Mouse (Mus musculus): ENCODE measurements at regions not wholly inside any gene's neighbourhood (a gene's known extent, or its start where the extent isn't known, plus 50 kb on each side); places are given as distances from the start of the nearest gene placed in this dataset.

DNA sequence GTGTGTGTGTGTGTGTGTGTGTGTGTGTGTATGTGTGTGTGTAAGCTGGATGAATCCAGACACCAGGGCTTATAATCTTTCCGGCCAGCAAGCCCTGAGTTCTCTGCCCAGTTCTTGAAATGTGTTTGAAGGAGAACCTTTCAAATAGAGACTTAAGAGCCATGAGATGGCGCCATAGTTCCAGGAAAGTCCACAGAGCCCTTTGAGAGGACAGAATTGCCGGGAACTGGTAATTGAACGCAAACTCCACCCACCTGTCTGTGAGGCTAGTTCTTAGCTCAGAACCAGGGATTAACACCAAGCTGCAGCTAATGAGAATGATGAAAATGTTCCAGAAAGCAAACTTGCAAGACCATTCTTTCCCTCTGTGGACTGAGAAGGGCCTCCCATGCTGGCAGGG, 72.2 kb downstream of the Trim42 start:
- DNase-seq = no peak

DNA sequence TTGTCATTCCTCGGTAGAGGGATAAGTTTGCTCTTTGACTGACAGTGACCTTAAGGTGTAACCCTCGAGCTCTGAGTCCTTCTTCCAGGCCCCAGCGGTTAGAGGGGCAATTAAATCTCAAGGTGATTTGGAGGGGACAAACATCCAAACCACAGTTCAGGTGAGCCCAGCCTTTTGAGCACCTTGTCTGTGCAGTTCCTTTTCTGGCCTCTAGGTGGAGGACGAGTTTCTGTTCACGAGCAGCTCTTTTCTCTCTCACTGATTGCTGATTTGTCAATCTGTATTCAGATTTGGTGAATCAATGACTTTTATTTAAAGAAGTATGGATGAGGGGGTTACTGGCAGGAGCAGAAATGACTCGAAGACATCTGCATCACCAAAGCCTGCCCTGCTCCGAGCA, 74.0 kb downstream of the Trim42 start:
- DNase-seq = no peak

GRCm38 (mm10) chr9:97291870-97292269, 77.9 kb downstream of the Trim42 start:
- DNase-seq = no peak

GRCm38 (mm10) chr9:97284282-97284802, 85.4 kb downstream of the Trim42 start:
- no peak for DNase-seq

GRCm38 (mm10) chr9:97282090-97282489, 87.7 kb downstream of the Trim42 start:
- no peak for DNase-seq

- peak; percentile 18 for DNase-seq
These were observed 94.3 kb downstream of the Trim42 start for GRCm38 (mm10) chr9:97275449-97275848.

DNA sequence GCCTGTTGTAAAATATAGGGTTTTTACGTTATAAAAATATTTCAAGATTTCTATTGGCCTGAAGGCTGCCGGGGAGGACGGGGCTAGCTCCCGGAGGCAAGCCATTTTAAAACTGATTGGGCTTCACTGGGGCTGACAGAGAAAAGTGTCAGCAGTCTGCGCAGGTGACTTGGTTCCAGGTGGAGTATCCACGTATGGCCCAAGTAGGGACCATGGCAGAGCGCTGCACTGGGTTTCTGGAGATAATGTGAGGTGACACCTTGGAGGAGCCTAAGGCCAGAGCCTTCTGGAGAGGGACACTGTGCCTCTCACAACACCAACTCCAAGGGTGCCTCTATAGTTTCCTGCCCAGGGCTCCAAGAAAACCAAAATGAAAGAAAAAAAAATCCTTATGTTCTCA, 95.9 kb downstream of the Trim42 start:
- DNase-seq = no peak

DNA sequence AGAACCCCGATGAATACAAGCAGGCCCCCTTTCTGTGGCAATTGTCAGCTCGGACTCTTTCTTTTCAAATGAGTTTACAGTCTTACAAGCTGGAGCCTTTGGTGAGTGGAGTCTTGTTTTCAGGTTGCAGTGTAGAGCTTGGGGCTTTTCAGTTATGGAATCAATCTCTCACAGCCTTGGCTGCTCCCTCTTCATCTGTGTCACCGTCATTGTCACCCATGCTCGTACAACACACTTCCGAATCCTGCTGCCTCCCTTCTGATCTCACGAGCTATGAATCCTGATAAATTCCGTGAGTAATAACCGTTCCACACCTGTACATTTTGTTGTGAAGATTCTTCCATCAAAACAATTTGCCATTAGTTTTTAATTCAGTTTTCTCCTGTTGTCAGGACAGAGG, 97.7 kb downstream of the Trim42 start:
- DNase-seq = no peak

DNA sequence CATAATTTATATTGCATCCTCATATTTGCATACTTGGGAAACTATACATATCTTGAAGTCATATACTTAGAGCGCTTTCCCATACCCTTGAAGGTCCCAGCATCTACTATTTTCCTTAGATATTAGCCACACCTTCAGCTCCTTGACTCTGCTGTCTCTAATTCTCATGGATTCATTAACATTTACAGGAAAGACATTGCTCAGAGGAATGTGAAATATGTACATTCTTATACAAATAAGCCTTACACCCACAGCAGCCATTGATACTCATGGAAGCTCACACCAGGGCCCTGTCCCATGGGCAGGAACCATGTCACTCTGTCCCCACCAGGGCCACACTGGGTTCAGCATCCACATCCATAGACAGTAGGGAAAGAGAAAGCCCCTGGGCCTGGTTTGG, 122.1 kb downstream of the Trim42 start:
- DNase-seq = no peak

DNA sequence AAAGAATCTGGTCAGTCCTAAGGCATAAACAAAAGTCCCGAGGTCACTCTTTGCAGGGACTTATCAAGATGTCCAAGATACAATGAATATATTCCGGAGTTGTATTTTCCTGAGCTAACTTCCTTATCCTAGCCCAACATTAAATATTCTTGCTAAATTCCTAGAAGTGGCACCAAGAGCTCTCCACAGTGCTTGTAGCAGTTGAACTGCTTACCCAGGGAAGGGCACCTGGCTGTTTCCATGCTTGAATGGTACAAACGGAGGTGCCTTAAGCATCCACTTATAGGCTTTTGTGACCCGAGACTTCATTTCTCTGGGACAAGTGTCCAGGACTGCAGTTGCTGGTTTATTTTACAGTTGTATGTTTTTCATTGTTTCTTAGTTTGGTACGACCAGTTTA, 115.1 kb upstream of the Slc25a36 start:
- no peak for DNase-seq

- DNase-seq = no peak
These were observed 113.6 kb upstream of the Slc25a36 start for GRCm38 (mm10) chr9:97224549-97224948.

- DNase-seq = no peak
These were observed 103.8 kb upstream of the Slc25a36 start for GRCm38 (mm10) chr9:97214806-97215205.

- no peak for DNase-seq
These were observed 79.4 kb upstream of the Slc25a36 start for GRCm38 (mm10) chr9:97190321-97190860.

DNA sequence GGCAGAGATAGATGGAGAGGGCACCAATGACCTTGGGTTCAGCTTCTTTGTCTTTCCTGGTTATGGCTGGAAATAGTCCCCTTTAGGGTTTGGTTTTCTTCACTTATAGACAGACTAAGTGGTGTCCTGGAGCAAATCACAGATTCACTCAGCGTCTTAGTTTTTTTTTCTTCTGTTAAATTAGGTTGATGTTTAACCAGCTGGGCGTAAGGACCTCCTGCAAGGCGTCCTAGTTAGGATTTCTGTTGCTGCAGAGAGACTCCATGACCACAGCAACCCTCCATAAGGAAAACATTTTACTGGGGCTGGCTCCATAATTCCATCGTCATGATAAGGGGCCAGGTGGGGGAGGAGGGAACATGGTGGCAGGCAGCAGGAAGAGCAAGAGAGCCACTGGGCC, 78.7 kb upstream of the Slc25a36 start:
- no peak for DNase-seq

GRCm38 (mm10) chr9:97188616-97189330, 77.8 kb upstream of the Slc25a36 start:
- no peak for DNase-seq

DNA sequence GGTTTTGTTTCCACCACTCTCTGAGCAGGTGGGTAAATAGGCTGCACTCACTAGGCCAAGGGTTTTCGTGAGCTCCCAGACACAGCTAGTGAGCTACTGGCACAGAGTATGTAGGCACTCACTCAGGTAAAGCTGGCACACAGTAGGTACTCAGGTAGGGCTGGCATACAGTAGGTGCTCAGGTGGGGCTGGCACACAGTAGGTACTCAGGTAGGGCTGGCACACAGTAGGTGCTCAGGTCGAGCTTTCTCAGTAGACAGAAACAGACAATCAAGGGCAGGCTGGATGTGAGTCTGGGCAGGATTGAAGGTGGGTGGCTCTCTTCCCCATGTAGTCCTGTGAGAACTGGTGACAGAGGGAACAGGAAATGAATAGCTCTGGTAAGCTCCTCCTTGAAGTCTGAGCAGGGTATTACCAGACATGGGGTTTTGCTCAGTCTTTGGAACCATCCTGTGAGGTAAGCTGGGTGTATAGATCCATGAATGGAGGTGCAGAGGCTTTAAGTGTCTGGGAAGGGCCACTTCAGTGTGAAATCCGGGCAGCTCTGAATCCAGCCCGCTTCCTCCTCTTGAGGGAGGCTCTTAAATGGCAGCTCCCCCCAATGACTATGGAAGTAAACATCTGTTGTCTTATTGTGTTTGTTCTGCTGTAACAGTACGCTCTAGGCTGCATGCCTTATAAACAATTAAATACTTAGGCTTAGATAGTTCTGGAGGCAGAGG, 62.4 kb upstream of the Slc25a36 start:
- DNase-seq = no peak

- DNase-seq = no peak
These were observed 61.1 kb upstream of the Slc25a36 start for GRCm38 (mm10) chr9:97172075-97172474.

DNA sequence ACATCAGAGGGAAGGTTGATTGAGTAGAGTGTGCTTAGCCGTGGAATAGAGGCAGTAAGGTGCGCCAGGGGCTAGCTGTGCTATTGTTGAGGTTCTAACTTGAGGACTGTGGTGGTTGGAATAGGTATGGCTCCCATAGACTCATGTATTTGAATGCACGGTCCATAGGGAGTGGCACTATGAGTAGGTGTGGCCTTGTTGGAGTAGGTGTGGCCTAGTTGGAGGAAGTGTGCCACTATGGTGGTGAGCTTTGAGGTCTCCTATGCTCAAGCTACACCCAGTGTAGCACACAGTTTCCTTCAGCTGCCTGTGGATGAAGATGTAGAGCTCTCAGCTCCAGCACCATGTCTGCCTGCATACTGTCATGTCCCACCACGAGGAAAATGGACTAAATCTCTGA, 60.5 kb upstream of the Slc25a36 start:
- DNase-seq = no peak

- no peak for DNase-seq
These were observed 59.9 kb upstream of the Slc25a36 start for GRCm38 (mm10) chr9:97170836-97171235.

GRCm38 (mm10) chr9:97162465-97162864, 51.5 kb upstream of the Slc25a36 start:
- no peak for DNase-seq

Measured in gastrocnemius, postnatal 25 days (tissue).